Mouse (Mus musculus) layer of hippocampus, adult 9-11 months (tissue): ENCODE measurements around the gene Esd.

Experiments
- DNase-seq: peaks from one replicate; pipeline ENCODE4 v3.0.0; 2022

Esd gene

GRCm38 (mm10) chr14:74797386-74798062 is 65.4 kb downstream of the Esd start:
- no peak for DNase-seq

- no peak for DNase-seq
Observed at GRCm38 (mm10) chr14:74798063-74798890, 66.2 kb downstream of the Esd start.
